Mouse (Mus musculus): ENCODE measurements around the gene Nudt3. TPM values are rescaled to one million over a fixed set of nuclear protein-coding genes. Genes with fewer than 3 reads are reported as not detected.

Nudt3 gene
- polyA plus RNA-seq, 1 experiment from 2014 or later, result 91.7 TPM

DNA sequence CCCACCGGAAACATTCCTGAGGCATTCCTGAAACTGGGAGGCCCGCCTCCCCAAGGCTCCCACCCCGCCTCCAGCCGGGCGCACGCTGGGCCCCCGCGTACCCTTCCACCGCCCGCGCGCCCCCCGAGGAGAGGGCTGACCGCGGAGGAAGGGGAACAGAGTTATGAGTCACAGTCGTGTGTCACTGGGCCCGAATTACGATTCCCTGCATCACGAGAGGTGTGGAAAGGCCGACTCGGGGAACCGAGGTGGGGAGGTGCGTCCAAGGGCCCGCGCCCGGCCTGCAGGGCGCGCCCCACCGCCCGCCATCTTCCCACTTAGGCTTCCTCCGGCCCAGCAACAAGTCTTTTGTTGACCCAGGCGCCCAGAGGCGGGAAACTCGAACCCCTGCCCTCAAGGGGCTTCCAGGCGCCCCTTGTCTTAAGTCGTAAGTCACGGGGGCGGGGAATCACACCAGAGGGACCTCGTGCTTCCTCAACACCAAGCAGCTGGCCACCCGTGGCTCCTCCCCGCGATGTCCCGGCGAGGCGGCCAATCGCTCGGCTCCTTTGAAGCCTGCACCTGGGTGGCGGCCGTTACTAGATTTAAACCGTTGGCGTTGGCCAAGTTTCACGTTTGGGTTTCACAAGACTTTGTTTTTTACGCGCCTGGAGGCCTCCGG is 67.7 kb downstream of the Nudt3 start:
- Histone ChIP-seq H3K27ac (peak overlapping the region; percentile 99), H3K9me3 (no peaks in the 10 kb centered on the region), H3K36me3 (replicated peaks) (peaks cover 11% of the 10 kb centered on the region), H3K4me3 (peak overlapping the region; percentile 98), H3K27me3 (ENCODE audit: poor library complexity, severe bottlenecking) (no peaks in the 10 kb centered on the region), H3K4me1 (peaks cover 80% of the 10 kb centered on the region)
- under 1% methylated on average over 55 of the region's 55 CpGs for WGBS
- DNase-seq (ENCODE audit: extremely low spot score, low spot score), result peak; percentile 87

DNA sequence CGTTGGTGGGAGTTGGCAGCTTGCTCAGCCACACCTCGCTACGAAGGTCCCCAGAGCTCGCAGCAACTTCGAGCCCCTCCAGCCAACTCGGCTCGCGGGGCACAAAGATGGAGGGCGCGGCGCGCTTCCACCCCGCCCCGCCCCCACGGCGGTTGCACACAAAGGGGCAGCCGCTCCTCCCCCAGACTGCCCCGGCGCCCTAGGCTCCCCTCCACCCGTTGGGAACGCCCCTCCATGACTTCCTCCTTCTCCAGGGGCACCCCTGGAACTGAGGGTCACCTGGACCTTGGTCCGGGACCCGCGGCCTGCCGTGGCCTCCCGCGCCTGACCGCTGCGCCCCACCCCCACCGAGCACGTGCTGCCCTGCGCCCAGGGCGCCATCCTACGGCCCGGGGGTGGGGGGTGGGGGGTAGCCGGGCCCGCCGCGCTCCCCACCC is 68.2 kb downstream of the Nudt3 start:
- WGBS, result 1% methylated on average over 38 of the region's 39 CpGs
- Histone ChIP-seq H3K27ac (peak overlapping the region; percentile 99), H3K9me3 (no peaks in the 10 kb centered on the region), H3K36me3 (replicated peaks) (peaks cover 6% of the 10 kb centered on the region), H3K27me3 (ENCODE audit: poor library complexity, severe bottlenecking) (no peaks in the 10 kb centered on the region), H3K4me1 (peaks cover 75% of the 10 kb centered on the region), H3K4me3 (peak overlapping the region; percentile 98)
- DNase-seq (ENCODE audit: extremely low spot score, low spot score), result peak; percentile 84

DNA sequence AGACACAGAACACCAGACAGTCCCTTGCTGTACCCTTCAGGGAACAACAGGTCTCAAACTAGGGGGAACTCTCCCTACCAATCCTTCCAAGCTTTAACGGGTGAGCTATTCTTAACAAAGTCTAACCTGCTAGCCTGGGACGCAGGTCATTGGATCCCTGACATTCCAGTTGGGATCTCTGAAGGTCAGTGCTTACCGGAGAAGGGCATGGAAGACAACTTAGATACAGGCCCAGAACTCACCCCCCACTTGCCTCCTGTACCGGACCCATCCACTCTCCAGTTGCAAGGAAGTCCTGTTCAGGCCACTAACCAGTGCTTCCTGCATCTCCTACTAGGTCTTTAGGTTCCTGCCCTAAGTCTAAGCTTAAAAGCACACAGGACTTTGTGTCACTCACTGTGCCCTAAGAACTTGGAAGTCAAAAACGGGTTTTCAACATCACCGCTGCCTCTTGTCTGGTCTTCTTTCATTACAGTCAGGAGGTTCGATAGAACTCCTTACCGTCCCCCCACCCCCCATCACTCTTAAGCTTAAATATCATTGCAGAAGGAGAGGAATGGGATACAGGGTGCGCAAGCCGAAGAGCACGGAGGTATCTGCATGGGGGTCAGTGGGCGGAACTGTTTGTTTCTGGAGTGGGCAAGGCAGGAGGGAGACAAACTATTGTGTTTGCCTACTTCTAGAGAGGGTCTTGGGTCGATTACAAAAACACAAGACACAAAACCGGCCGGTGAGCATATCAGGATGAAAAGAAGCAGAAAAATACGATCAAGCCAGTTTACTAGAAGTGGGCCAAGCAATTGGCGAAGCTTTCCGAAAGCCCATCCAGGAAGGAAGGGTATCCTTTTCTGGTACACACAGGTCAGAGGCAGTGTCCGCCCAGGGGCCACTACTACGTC is 69.0 kb downstream of the Nudt3 start:
- H3K9me3 ChIP-seq, result no peaks in the 10 kb centered on the region
- peak overlapping the region; percentile 99 for H3K27ac ChIP-seq
- H3K36me3 ChIP-seq (replicated peaks), result no peaks in the 10 kb centered on the region; the same call in 1 of the 2 replicates
- H3K4me3 ChIP-seq, result peak overlapping the region; percentile 98
- WGBS, result 36% methylated on average over 20 of the region's 20 CpGs
- DNase-seq (ENCODE audit: extremely low spot score, low spot score), result no peak
- H3K4me1 ChIP-seq, result peaks cover 75% of the 10 kb centered on the region
- H3K27me3 ChIP-seq (ENCODE audit: poor library complexity, severe bottlenecking), result no peaks in the 10 kb centered on the region

DNA sequence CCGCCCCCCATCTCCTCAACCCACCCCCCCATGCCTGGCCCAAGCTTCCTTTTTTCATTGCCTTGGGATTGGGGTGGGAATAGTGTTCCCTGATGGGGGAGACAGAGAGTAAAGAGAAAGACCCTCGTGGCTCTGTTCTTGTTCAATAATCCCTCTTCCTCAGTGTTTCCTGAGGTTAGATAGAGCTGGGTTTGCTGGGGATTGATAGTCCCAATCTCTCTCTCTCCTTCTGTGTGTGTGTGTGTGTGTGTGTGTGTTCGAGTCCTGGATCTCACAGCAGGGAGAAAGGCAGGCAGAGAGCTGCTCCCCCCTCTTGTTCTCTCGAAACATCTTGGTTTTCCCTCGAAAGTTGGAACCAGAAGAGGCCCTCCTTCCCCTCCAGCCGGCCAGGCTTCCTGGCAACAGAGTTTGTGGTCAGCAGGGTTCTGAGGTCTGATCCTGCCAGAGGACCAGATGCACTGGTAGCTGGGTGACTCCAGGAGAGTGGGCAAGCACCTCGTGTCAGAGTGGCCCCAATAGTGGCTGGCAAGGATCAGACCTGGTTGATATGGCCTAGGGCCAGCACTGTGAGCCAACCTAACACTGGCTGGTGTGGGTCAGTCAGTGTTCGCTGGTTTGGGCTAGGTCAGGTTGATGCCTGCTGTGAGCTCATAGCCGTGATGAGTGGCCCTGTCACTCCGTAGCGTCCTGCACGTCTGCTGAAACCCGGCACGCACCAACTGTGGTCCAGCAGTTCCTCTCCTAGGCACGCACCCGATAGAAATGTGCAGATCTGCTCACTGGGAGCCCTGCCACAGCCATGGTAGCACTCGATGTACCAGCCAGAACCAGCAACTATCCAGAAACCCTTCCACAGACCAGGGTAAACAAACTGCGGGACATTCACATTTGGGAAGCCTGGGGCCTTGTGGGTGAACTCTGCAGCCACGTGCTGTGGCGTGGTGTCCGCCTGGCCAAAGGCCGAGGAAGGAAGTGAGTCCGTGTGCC is 70.8 kb downstream of the Nudt3 start:
- DNase-seq (ENCODE audit: extremely low spot score, low spot score), result no peak
- H3K36me3 ChIP-seq (replicated peaks), result no peaks in the 10 kb centered on the region
- no peak overlapping the region for H3K4me3 ChIP-seq
- WGBS, result 83% methylated on average over 23 of the region's 23 CpGs
- H3K27me3 ChIP-seq (ENCODE audit: poor library complexity, severe bottlenecking), result no peaks in the 10 kb centered on the region
- H3K4me1 ChIP-seq, result peaks cover 70% of the 10 kb centered on the region
- no peaks in the 10 kb centered on the region for H3K9me3 ChIP-seq
- H3K27ac ChIP-seq, result peak overlapping the region; percentile 59

DNA sequence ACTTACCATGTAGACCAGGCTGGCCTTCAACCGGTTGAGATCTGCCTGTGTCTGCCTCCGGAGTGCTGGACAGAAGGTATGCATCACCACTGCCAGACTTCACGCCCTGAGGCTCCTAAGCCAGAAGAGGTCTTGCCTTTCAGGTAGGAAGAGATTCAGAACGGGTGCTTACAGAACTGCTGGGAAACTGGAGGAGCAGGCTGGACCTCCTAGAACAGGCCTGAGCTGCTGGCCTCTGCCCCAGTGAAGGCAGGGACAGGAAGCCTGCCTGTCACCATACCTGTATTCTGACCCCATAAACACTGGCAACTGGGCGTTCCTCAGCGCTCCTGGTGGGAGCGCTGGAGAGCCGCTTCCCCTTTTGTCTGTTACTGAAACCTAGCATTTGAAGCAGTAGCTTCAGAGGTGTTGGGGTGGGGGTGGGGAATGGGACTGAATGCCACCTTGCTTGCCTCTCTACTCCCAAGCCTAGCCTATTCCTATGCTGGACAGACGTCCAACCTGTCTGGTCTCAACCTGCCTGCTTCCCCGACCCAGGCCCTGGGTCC is 71.8 kb downstream of the Nudt3 start:
- peaks cover 73% of the 10 kb centered on the region for H3K4me1 ChIP-seq
- peaks cover 5% of the 10 kb centered on the region; the same call in 1 of the 2 replicates for H3K27me3 ChIP-seq (ENCODE audit: poor library complexity, severe bottlenecking)
- H3K9me3 ChIP-seq, result no peaks in the 10 kb centered on the region
- H3K27ac ChIP-seq, result peak overlapping the region; percentile 48; the same call in 1 of the 2 replicates
- no peak overlapping the region for H3K4me3 ChIP-seq
- no peaks in the 10 kb centered on the region for H3K36me3 ChIP-seq (replicated peaks)
- 61% methylated on average over 10 of the region's 10 CpGs for WGBS
- DNase-seq (ENCODE audit: extremely low spot score, low spot score), result no peak

DNA sequence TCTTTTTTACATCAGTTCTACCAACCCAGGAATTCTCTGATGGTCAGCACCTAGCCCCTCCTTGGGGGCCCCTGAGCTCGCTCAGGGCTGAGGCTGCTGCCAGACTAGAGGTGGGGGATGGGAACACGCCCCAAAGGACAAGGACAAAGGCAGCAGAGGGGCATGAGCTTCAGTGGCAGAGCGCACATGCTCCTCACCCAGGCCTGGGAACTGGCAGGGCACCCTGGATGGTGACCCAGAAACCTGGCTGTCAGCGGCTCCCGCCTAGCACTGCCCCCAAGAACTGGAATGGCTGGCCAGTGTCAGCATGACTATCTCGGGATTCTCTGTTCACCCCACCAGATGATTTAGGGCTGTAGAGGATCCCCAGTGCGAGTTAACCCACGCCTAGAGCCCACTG is 74.1 kb downstream of the Nudt3 start:
- H3K4me3 ChIP-seq, result peak overlapping the region; percentile 21
- WGBS, result 50% methylated on average over 8 of the region's 8 CpGs

DNA sequence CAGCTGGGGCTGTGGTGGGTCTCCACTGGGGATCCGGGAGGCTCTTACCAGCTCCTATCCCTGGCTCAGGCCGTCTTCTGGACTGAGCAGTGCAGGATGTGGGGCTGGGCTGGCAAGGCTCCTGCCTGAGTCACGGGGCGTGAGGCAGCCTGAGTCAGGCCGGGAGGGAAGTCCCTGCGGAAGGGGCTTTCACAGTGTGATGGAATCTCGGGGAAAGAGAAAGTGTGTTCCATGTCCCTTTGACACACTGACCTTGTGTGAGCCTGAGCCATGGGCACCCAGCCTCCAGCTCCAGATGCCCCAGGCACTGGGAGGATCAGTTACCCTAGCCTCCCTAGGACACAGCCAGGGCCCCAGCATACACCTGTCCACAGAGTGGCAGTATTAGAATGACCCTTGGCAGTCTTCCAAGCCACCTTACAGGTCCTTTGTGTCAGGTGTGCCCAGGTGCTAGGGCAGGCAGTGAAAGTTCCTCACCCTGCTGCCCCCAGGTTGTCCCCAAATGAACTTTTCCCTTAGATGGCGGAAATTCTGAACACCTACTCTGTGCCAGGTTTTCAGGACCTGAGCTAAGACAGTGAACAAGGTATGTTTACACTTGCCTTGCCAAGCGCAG is 75.9 kb downstream of the Nudt3 start:
- no peaks in the 10 kb centered on the region for H3K36me3 ChIP-seq (replicated peaks)
- peak overlapping the region; percentile 16; the same call in 1 of the 2 replicates for H3K27ac ChIP-seq
- peaks cover 55% of the 10 kb centered on the region for H3K4me1 ChIP-seq
- no peak overlapping the region for H3K4me3 ChIP-seq
- peaks cover 8% of the 10 kb centered on the region; the same call in 1 of the 2 replicates for H3K27me3 ChIP-seq (ENCODE audit: poor library complexity, severe bottlenecking)
- H3K9me3 ChIP-seq, result no peaks in the 10 kb centered on the region
- DNase-seq (ENCODE audit: extremely low spot score, low spot score), result no peak
- WGBS, result 69% methylated on average over 9 of the region's 9 CpGs

More for the DNA sequence above, 74.1 kb downstream of the Nudt3 start:
- Histone ChIP-seq H3K9me3 (no peaks in the 10 kb centered on the region), H3K36me3 (replicated peaks) (no peaks in the 10 kb centered on the region), H3K27ac (peak overlapping the region; percentile 86), H3K27me3 (ENCODE audit: poor library complexity, severe bottlenecking) (peaks cover 8% of the 10 kb centered on the region; the same call in 1 of the 2 replicates), H3K4me1 (peaks cover 61% of the 10 kb centered on the region)
- DNase-seq (ENCODE audit: extremely low spot score, low spot score), result peak; percentile 44

DNA sequence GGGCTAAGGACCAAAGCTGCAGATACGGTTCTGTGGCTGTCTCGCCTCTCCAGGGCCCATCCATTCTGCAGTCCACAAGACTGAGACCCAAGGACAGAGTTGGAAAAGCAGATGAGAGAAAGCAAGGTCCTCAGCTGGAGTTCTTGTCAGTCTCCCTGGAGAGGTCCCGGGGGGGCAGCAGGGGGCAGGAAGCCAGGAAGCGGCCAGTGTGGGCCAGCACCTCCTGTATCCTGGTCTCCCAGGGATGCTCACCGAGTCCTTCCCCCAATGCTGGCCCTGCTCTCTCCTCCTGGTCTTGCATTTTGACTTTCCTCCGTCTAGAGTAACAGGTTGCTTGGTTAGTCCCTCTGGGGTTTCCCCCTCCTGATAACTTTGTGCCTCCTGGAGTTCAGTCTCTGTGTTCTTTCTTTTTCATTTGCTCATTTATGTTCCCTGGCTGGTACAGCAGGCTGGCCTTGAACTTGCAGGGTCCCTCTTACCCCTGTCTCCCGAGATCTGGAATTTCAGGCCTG is 76.7 kb downstream of the Nudt3 start:
- no peak overlapping the region for H3K4me3 ChIP-seq
- DNase-seq (ENCODE audit: extremely low spot score, low spot score), result no peak
- WGBS, result 70% methylated on average over 7 of the region's 7 CpGs
- no peaks in the 10 kb centered on the region for H3K36me3 ChIP-seq (replicated peaks)
- H3K27ac ChIP-seq, result no peak overlapping the region
- H3K27me3 ChIP-seq (ENCODE audit: poor library complexity, severe bottlenecking), result peaks cover 8% of the 10 kb centered on the region; the same call in 1 of the 2 replicates
- no peaks in the 10 kb centered on the region for H3K9me3 ChIP-seq
- H3K4me1 ChIP-seq, result peaks cover 53% of the 10 kb centered on the region

DNA sequence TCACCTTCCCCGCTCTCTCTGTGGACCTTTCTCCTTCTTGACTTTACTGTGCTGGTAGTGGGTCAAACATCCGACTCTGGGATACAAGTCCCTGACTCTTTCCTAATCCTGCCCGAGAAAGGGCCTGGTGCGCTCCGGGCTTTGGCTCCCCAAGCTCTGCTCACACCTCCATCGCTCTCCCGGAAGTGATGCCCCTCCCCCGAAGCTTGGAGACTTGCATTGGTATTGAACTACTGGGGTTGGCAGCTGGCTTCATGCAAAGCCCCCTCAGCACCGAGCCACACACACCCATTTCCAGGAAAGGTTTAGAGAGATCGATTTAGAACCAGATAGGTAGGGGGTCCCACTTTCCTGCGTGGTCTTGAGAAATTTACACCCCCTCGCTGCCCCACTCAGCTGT is 77.3 kb downstream of the Nudt3 start:
- DNase-seq (ENCODE audit: extremely low spot score, low spot score), result no peak
- Histone ChIP-seq H3K4me3 (no peak overlapping the region), H3K27ac (no peak overlapping the region), H3K4me1 (peaks cover 53% of the 10 kb centered on the region), H3K9me3 (no peaks in the 10 kb centered on the region), H3K36me3 (replicated peaks) (no peaks in the 10 kb centered on the region), H3K27me3 (ENCODE audit: poor library complexity, severe bottlenecking) (peaks cover 8% of the 10 kb centered on the region; the same call in 1 of the 2 replicates)
- WGBS, result 51% methylated on average over 12 of the region's 12 CpGs

DNA sequence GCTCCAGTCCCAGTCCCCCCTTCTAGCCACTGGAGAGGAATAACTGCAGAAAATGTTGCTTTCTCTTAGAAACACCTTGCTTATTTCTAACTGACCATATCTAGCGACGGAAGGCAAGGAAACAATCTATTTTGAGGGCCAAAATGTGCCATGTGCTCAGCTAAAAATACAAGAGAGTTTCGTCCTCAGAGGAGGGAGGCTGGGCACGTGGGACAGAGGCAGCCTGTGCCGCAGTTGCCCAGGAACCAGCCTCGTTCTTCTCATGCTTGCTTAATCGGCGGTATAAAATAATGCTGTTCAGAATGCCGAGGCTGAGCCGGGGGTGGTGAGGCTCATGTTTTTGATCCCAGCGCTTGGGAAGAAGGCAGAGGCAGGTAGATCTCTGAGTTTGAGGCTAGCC is 78.7 kb downstream of the Nudt3 start:
- H3K36me3 ChIP-seq (replicated peaks), result no peaks in the 10 kb centered on the region
- H3K4me1 ChIP-seq, result peaks cover 46% of the 10 kb centered on the region
- no peaks in the 10 kb centered on the region for H3K9me3 ChIP-seq
- H3K27me3 ChIP-seq (ENCODE audit: poor library complexity, severe bottlenecking), result peaks cover 8% of the 10 kb centered on the region; the same call in 1 of the 2 replicates
- no peak for DNase-seq (ENCODE audit: extremely low spot score, low spot score)
- WGBS, result 90% methylated on average over 11 of the region's 11 CpGs
- no peak overlapping the region for H3K27ac ChIP-seq
- no peak overlapping the region for H3K4me3 ChIP-seq

DNA sequence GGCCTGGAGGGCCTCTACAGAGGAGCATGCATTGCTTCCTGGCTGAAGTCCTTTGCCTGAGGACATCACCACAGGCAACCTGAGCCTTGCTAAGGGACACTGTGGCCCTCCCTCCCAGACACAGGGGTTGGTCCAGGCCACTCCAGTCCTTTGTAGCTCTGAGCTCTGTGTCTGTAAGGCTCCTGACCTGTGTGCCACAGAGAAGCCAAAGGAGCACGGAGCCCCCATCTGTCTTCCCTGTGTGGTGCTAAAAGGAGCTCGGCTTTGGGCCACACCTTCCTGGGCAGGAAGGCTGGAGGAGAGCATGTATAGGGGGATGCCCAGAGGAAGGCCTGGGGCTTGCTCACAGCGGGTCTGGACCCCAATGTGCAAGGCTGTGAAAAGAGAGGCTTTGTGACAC is 81.3 kb downstream of the Nudt3 start:
- Histone ChIP-seq H3K9me3 (no peaks in the 10 kb centered on the region), H3K27me3 (ENCODE audit: poor library complexity, severe bottlenecking) (peaks cover 8% of the 10 kb centered on the region; the same call in 1 of the 2 replicates), H3K36me3 (replicated peaks) (no peaks in the 10 kb centered on the region), H3K27ac (0 out of 2 replicates have a peak overlapping the region, but pooled peaks have one; percentile 17), H3K4me1 (peaks cover 27% of the 10 kb centered on the region), H3K4me3 (no peak overlapping the region)
- WGBS, result 81% methylated on average over 3 of the region's 3 CpGs
- no peak for DNase-seq (ENCODE audit: extremely low spot score, low spot score)

All from forebrain, embryonic 10.5 days (tissue).